Mouse (Mus musculus) forebrain, embryonic 16.5 days (tissue): ENCODE data around the gene Hectd2. TPM values are rescaled to one million over a fixed set of nuclear protein-coding genes. Genes with fewer than 3 reads are reported as not detected.

ENCODE experiments used
- ATAC-seq: fragments of 200-750 bp; cut with Nextera tagmentation; 2 replicates; pipeline ENCODE4 v1.8.0; 2017; ENCODE audit warnings: mild to moderate bottlenecking, moderate library complexity
- H3K27ac ChIP-seq: fragments of 300-500 bp; sonication (generic); 2 replicates; pipeline ENCODE4 v1.5.1; 2014; ENCODE audit warnings: low read length, control low read depth
- H3K27me3 ChIP-seq: fragments of 300-500 bp; sonication (generic); replicated peaks from 2 replicates; pipeline ENCODE4 v1.6.1; 2014; ENCODE audit warnings: low read length; ENCODE audit not compliant: control insufficient read depth, insufficient read depth
- H3K36me3 ChIP-seq: fragments of 300-500 bp; sonication (generic); 2 replicates; pipeline ENCODE4 v1.6.1; 2014; ENCODE audit not compliant: control insufficient read depth, insufficient read depth
- H3K4me1 ChIP-seq: fragments of 300-500 bp; sonication (generic); replicated peaks from 2 replicates; pipeline ENCODE4 v1.6.1; 2014; ENCODE audit warnings: low read length; ENCODE audit not compliant: control insufficient read depth, insufficient read depth
- H3K4me2 ChIP-seq: fragments of 300-500 bp; sonication (generic); 2 replicates; pipeline ENCODE4 v1.6.1; 2014; ENCODE audit warnings: mild to moderate bottlenecking, low read length, control low read depth
- H3K4me3 ChIP-seq: fragments of 300-500 bp; sonication (generic); replicated peaks from 2 replicates; pipeline ENCODE4 v1.5.1; 2014; ENCODE audit warnings: mild to moderate bottlenecking, low read length, control low read depth
- H3K9ac ChIP-seq: fragments of 300-500 bp; sonication (generic); replicated peaks from 2 replicates; pipeline ENCODE4 v1.6.1; 2014; ENCODE audit warnings: low read depth, low read length, control low read depth
- H3K9me3 ChIP-seq: fragments of 300-500 bp; sonication (generic); 2 replicates; pipeline ENCODE4 v1.6.1; 2016; ENCODE audit warnings: low read length; ENCODE audit not compliant: control insufficient read depth
- WGBS: fragments of 180-500 bp; shearing (Covaris S2); extraction: QIAGEN DNeasy Blood & Tissue Kit; methylation state at CpG from one replicate; pipeline ENCODE4 v1.1.7; 2014; 5-methylcytosine and 5-hydroxymethylcytosine counted together
- polyA plus RNA-seq: library from polyadenylated mRNA; unstranded; fragments of >200 nt; fragmentation: Nextera tagmentation; extraction: Ambion mirVana; gene quantifications from 2 replicates; pipeline ENCODE4 v1.2.1, GENCODE M21; 2015

The Hectd2 gene
- polyA plus RNA-seq, 1 experiment from 2014 or later, result 14.7 TPM

- no peaks in the 10 kb centered on the region for H3K4me1 ChIP-seq
- no peak overlapping the region for H3K4me3 ChIP-seq
- H3K27ac ChIP-seq, result no peak overlapping the region
- no peak for ATAC-seq
- no peaks in the 10 kb centered on the region for H3K36me3 ChIP-seq
- no peaks in the 10 kb centered on the region for H3K27me3 ChIP-seq
- WGBS, result 97% methylated on average over 1 of the region's 1 CpGs
- no peaks in the 10 kb centered on the region for H3K9me3 ChIP-seq
- no peak overlapping the region for H3K9ac ChIP-seq
- no peak overlapping the region for H3K4me2 ChIP-seq
Measured at GRCm38 (mm10) chr19:36585505-36585904, 31.1 kb downstream of the Hectd2 start.

GRCm38 (mm10) chr19:36594409-36594808 lies 40.0 kb downstream of the Hectd2 start:
- WGBS, result 90% methylated on average over 1 of the region's 1 CpGs
- no peak for ATAC-seq
- H3K36me3 ChIP-seq, result no peaks in the 10 kb centered on the region

GRCm38 (mm10) chr19:36601869-36602268 lies 47.4 kb downstream of the Hectd2 start:
- WGBS, result 92% methylated on average over 8 of the region's 8 CpGs
- Histone ChIP-seq H3K9me3 (no peaks in the 10 kb centered on the region), H3K27me3 (no peaks in the 10 kb centered on the region), H3K4me2 (no peak overlapping the region), H3K4me1 (no peaks in the 10 kb centered on the region), H3K27ac (no peak overlapping the region), H3K4me3 (no peak overlapping the region), H3K9ac (no peak overlapping the region), H3K36me3 (0 out of 2 replicates have a peak, but pooled peaks cover 3% of the 10 kb centered on the region)
- ATAC-seq, result no peak

More at GRCm38 (mm10) chr19:36594409-36594808, 40.0 kb downstream of the Hectd2 start:
- Histone ChIP-seq H3K27me3 (no peaks in the 10 kb centered on the region), H3K9me3 (no peaks in the 10 kb centered on the region), H3K4me3 (no peak overlapping the region), H3K9ac (no peak overlapping the region), H3K27ac (no peak overlapping the region), H3K4me2 (no peak overlapping the region), H3K4me1 (no peaks in the 10 kb centered on the region)

- H3K9me3 ChIP-seq, result no peaks in the 10 kb centered on the region
- H3K9ac ChIP-seq, result no peak overlapping the region
- no peak overlapping the region for H3K27ac ChIP-seq
- no peaks in the 10 kb centered on the region for H3K27me3 ChIP-seq
- 0 out of 2 replicates have a peak, but pooled peaks cover 3% of the 10 kb centered on the region for H3K36me3 ChIP-seq
- H3K4me3 ChIP-seq, result no peak overlapping the region
- no peak for ATAC-seq
- no peak overlapping the region for H3K4me2 ChIP-seq
- WGBS, result 61% methylated on average over 11 of the region's 11 CpGs
- H3K4me1 ChIP-seq, result no peaks in the 10 kb centered on the region
Measured at GRCm38 (mm10) chr19:36602535-36603312, 48.3 kb downstream of the Hectd2 start.

- H3K4me3 ChIP-seq, result no peak overlapping the region
- H3K9ac ChIP-seq, result no peak overlapping the region
- no peak overlapping the region for H3K27ac ChIP-seq
- H3K36me3 ChIP-seq, result 0 out of 2 replicates have a peak, but pooled peaks cover 3% of the 10 kb centered on the region
- WGBS, result 58% methylated on average over 1 of the region's 1 CpGs
- H3K4me2 ChIP-seq, result no peak overlapping the region
- no peaks in the 10 kb centered on the region for H3K27me3 ChIP-seq
- no peak for ATAC-seq
- H3K9me3 ChIP-seq, result no peaks in the 10 kb centered on the region
- H3K4me1 ChIP-seq, result no peaks in the 10 kb centered on the region
Measured at GRCm38 (mm10) chr19:36606270-36606669, 51.8 kb downstream of the Hectd2 start.

- no peak overlapping the region for H3K27ac ChIP-seq
- H3K27me3 ChIP-seq, result no peaks in the 10 kb centered on the region
- no peak for ATAC-seq
- WGBS, result 55% methylated on average over 3 of the region's 3 CpGs
- no peaks in the 10 kb centered on the region for H3K9me3 ChIP-seq
- H3K4me1 ChIP-seq, result no peaks in the 10 kb centered on the region
- H3K36me3 ChIP-seq, result peaks cover 3% of the 10 kb centered on the region; the same call in 1 of the 2 replicates
- no peak overlapping the region for H3K4me2 ChIP-seq
- no peak overlapping the region for H3K4me3 ChIP-seq
- H3K9ac ChIP-seq, result no peak overlapping the region
Measured at GRCm38 (mm10) chr19:36609229-36609628, 54.8 kb downstream of the Hectd2 start.

GRCm38 (mm10) chr19:36610309-36610708 lies 55.9 kb downstream of the Hectd2 start:
- Histone ChIP-seq H3K4me1 (no peaks in the 10 kb centered on the region), H3K4me3 (no peak overlapping the region), H3K27ac (no peak overlapping the region), H3K9me3 (no peaks in the 10 kb centered on the region), H3K36me3 (peaks cover 2% of the 10 kb centered on the region; the same call in 1 of the 2 replicates), H3K27me3 (no peaks in the 10 kb centered on the region), H3K4me2 (no peak overlapping the region), H3K9ac (no peak overlapping the region)
- 74% methylated on average over 2 of the region's 2 CpGs for WGBS
- no peak for ATAC-seq

- H3K9ac ChIP-seq, result no peak overlapping the region
- no peak for ATAC-seq
- no peaks in the 10 kb centered on the region for H3K36me3 ChIP-seq
- H3K4me1 ChIP-seq, result no peaks in the 10 kb centered on the region
- H3K27ac ChIP-seq, result no peak overlapping the region
- no peaks in the 10 kb centered on the region for H3K27me3 ChIP-seq
- WGBS, result 100% methylated on average over 1 of the region's 1 CpGs
- no peaks in the 10 kb centered on the region for H3K9me3 ChIP-seq
- no peak overlapping the region for H3K4me3 ChIP-seq
- no peak overlapping the region for H3K4me2 ChIP-seq
Measured at GRCm38 (mm10) chr19:36625906-36626305, 71.5 kb downstream of the Hectd2 start.

- no peak for ATAC-seq
- H3K27me3 ChIP-seq, result no peaks in the 10 kb centered on the region
- 95% methylated on average over 4 of the region's 4 CpGs for WGBS
- no peak overlapping the region for H3K4me3 ChIP-seq
- H3K36me3 ChIP-seq, result no peaks in the 10 kb centered on the region
- H3K4me1 ChIP-seq, result no peaks in the 10 kb centered on the region
- no peak overlapping the region for H3K27ac ChIP-seq
- no peak overlapping the region for H3K9ac ChIP-seq
- no peak overlapping the region for H3K4me2 ChIP-seq
- no peaks in the 10 kb centered on the region for H3K9me3 ChIP-seq
Measured at GRCm38 (mm10) chr19:36626881-36627280, 72.4 kb downstream of the Hectd2 start.
